Mouse (Mus musculus) intestine, embryonic 16.5 days (tissue): ENCODE measurements around the gene Fam124b. TPM values are rescaled to one million over a fixed set of nuclear protein-coding genes. Genes with fewer than 3 reads are reported as not detected.

Experiments
- ATAC-seq: fragments of 200-750 bp; cut with Nextera tagmentation; 2 replicates; pipeline ENCODE4 v1.8.0; 2017; ENCODE audit warnings: moderate TSS enrichment, moderate library complexity
- H3K27ac ChIP-seq: fragments of 300-500 bp; sonication (generic); 2 replicates; pipeline ENCODE4 v1.5.1; 2014; ENCODE audit warnings: mild to moderate bottlenecking, low read length
- H3K27me3 ChIP-seq: fragments of 300-500 bp; sonication (generic); replicated peaks from 2 replicates; pipeline ENCODE4 v1.6.1; 2014; ENCODE audit warnings: low read length, control low read depth, mixed read lengths; ENCODE audit not compliant: control insufficient read depth, insufficient read depth
- H3K36me3 ChIP-seq: fragments of 300-500 bp; sonication (generic); 2 replicates; pipeline ENCODE4 v1.6.1; 2014; ENCODE audit warnings: low read length, control low read depth; ENCODE audit not compliant: control insufficient read depth, insufficient read depth
- H3K4me1 ChIP-seq: fragments of 300-500 bp; sonication (generic); 2 replicates; pipeline ENCODE4 v1.6.1; 2014; ENCODE audit warnings: low read length, control low read depth, mixed read lengths; ENCODE audit not compliant: control insufficient read depth, insufficient read depth
- H3K4me2 ChIP-seq: fragments of 300-500 bp; sonication (generic); 2 replicates; pipeline ENCODE4 v1.6.1; 2014; ENCODE audit warnings: low read depth, low read length, control low read depth
- H3K4me3 ChIP-seq: fragments of 300-500 bp; sonication (generic); 2 replicates; pipeline ENCODE4 v1.5.1; 2014; ENCODE audit warnings: mild to moderate bottlenecking, low read length
- H3K9ac ChIP-seq: fragments of 300-500 bp; sonication (generic); 2 replicates; pipeline ENCODE4 v1.6.1; 2014; ENCODE audit warnings: low read depth, low read length
- H3K9me3 ChIP-seq: fragments of 300-500 bp; sonication (generic); 2 replicates; pipeline ENCODE4 v1.6.1; 2016; ENCODE audit warnings: low read length, control low read depth; ENCODE audit not compliant: control insufficient read depth
- WGBS: fragments of 180-500 bp; shearing (Covaris S2); extraction: QIAGEN DNeasy Blood & Tissue Kit; methylation state at CpG from one replicate; pipeline ENCODE4 v1.1.7; 2014; 5-methylcytosine and 5-hydroxymethylcytosine counted together
- polyA plus RNA-seq: library from polyadenylated mRNA; unstranded; fragments of >200 nt; fragmentation: Nextera tagmentation; extraction: Ambion mirVana; gene quantifications from 2 replicates; pipeline ENCODE4 v1.2.1, GENCODE M21; 2015

Gene Fam124b
- polyA plus RNA-seq, 1 experiment from 2014 or later: 0.66 TPM

GRCm38 (mm10) chr1:80181414-80181805 lies 36.9 kb downstream of the Fam124b start:
- no peak overlapping the region for H3K27ac ChIP-seq
- H3K36me3 ChIP-seq: no peaks in the 10 kb centered on the region
- WGBS: 51% methylated on average over 3 of the region's 3 CpGs
- no peak for ATAC-seq
- no peak overlapping the region for H3K4me3 ChIP-seq
- no peak overlapping the region for H3K4me2 ChIP-seq
- H3K4me1 ChIP-seq: no peaks in the 10 kb centered on the region
- no peaks in the 10 kb centered on the region for H3K9me3 ChIP-seq
- H3K9ac ChIP-seq: no peak overlapping the region
- H3K27me3 ChIP-seq: no peaks in the 10 kb centered on the region

- Histone ChIP-seq H3K4me3 (no peak overlapping the region), H3K9ac (no peak overlapping the region), H3K36me3 (no peaks in the 10 kb centered on the region), H3K4me2 (no peak overlapping the region), H3K27me3 (no peaks in the 10 kb centered on the region), H3K27ac (no peak overlapping the region), H3K4me1 (no peaks in the 10 kb centered on the region), H3K9me3 (no peaks in the 10 kb centered on the region)
- WGBS: 41% methylated on average over 13 of the region's 13 CpGs
- ATAC-seq: no peak
Observed at GRCm38 (mm10) chr1:80180767-80181413, 37.4 kb downstream of the Fam124b start.

GRCm38 (mm10) chr1:80180128-80180527 lies 38.1 kb downstream of the Fam124b start:
- no peak for ATAC-seq
- Histone ChIP-seq H3K27me3 (no peaks in the 10 kb centered on the region), H3K4me1 (no peaks in the 10 kb centered on the region), H3K9ac (no peak overlapping the region), H3K27ac (no peak overlapping the region), H3K36me3 (no peaks in the 10 kb centered on the region), H3K4me2 (no peak overlapping the region), H3K4me3 (no peak overlapping the region), H3K9me3 (no peaks in the 10 kb centered on the region)
- WGBS: 65% methylated on average over 7 of the region's 7 CpGs

GRCm38 (mm10) chr1:80177651-80178382 lies 40.5 kb downstream of the Fam124b start:
- no peak overlapping the region for H3K4me2 ChIP-seq
- no peaks in the 10 kb centered on the region for H3K9me3 ChIP-seq
- no peak for ATAC-seq
- H3K9ac ChIP-seq: no peak overlapping the region
- no peak overlapping the region for H3K4me3 ChIP-seq
- no peaks in the 10 kb centered on the region for H3K27me3 ChIP-seq
- no peaks in the 10 kb centered on the region for H3K36me3 ChIP-seq
- no peaks in the 10 kb centered on the region for H3K4me1 ChIP-seq
- H3K27ac ChIP-seq: no peak overlapping the region
- WGBS: 61% methylated on average over 11 of the region's 11 CpGs

GRCm38 (mm10) chr1:80167706-80168105 lies 50.6 kb downstream of the Fam124b start:
- no peaks in the 10 kb centered on the region for H3K36me3 ChIP-seq
- no peaks in the 10 kb centered on the region for H3K27me3 ChIP-seq
- no peak overlapping the region for H3K4me3 ChIP-seq
- ATAC-seq: no peak
- H3K4me1 ChIP-seq: no peaks in the 10 kb centered on the region
- no peak overlapping the region for H3K27ac ChIP-seq
- WGBS: 91% methylated on average over 5 of the region's 5 CpGs
- H3K4me2 ChIP-seq: no peak overlapping the region
- H3K9me3 ChIP-seq: no peaks in the 10 kb centered on the region
- no peak overlapping the region for H3K9ac ChIP-seq

GRCm38 (mm10) chr1:80166577-80166976 lies 51.7 kb downstream of the Fam124b start:
- Histone ChIP-seq H3K9me3 (no peaks in the 10 kb centered on the region), H3K4me1 (no peaks in the 10 kb centered on the region), H3K4me2 (no peak overlapping the region), H3K9ac (no peak overlapping the region), H3K4me3 (no peak overlapping the region), H3K36me3 (no peaks in the 10 kb centered on the region), H3K27ac (no peak overlapping the region), H3K27me3 (no peaks in the 10 kb centered on the region)
- ATAC-seq: no peak
- WGBS: 68% methylated on average over 4 of the region's 4 CpGs

GRCm38 (mm10) chr1:80165391-80165790 lies 52.9 kb downstream of the Fam124b start:
- no peaks in the 10 kb centered on the region for H3K9me3 ChIP-seq
- no peak overlapping the region for H3K4me3 ChIP-seq
- H3K9ac ChIP-seq: no peak overlapping the region
- 82% methylated on average over 5 of the region's 5 CpGs for WGBS
- H3K36me3 ChIP-seq: no peaks in the 10 kb centered on the region
- H3K4me1 ChIP-seq: no peaks in the 10 kb centered on the region
- no peaks in the 10 kb centered on the region for H3K27me3 ChIP-seq
- no peak overlapping the region for H3K4me2 ChIP-seq
- ATAC-seq: no peak
- H3K27ac ChIP-seq: no peak overlapping the region

- no peak overlapping the region for H3K4me2 ChIP-seq
- ATAC-seq: no peak
- H3K27ac ChIP-seq: no peak overlapping the region
- no peaks in the 10 kb centered on the region for H3K4me1 ChIP-seq
- H3K9ac ChIP-seq: no peak overlapping the region
- no peak overlapping the region for H3K4me3 ChIP-seq
- H3K27me3 ChIP-seq: no peaks in the 10 kb centered on the region
- H3K36me3 ChIP-seq: no peaks in the 10 kb centered on the region
- no peaks in the 10 kb centered on the region for H3K9me3 ChIP-seq
- 54% methylated on average over 6 of the region's 6 CpGs for WGBS
Observed at GRCm38 (mm10) chr1:80162943-80163342, 55.3 kb downstream of the Fam124b start.

GRCm38 (mm10) chr1:80159586-80159985 lies 58.7 kb downstream of the Fam124b start:
- Histone ChIP-seq H3K4me3 (no peak overlapping the region), H3K27ac (no peak overlapping the region), H3K27me3 (no peaks in the 10 kb centered on the region), H3K36me3 (no peaks in the 10 kb centered on the region), H3K4me2 (no peak overlapping the region), H3K4me1 (no peaks in the 10 kb centered on the region), H3K9me3 (no peaks in the 10 kb centered on the region), H3K9ac (no peak overlapping the region)
- ATAC-seq: no peak
